Mouse (Mus musculus): ENCODE measurements at regions not wholly inside any gene's neighbourhood (a gene's known extent, or its start where the extent isn't known, plus 50 kb on each side); places are given as distances from the start of the nearest gene placed in this dataset.
A peak's percentile ranks its signal among the peaks of the same experiment; 100 is the strongest.

DNA sequence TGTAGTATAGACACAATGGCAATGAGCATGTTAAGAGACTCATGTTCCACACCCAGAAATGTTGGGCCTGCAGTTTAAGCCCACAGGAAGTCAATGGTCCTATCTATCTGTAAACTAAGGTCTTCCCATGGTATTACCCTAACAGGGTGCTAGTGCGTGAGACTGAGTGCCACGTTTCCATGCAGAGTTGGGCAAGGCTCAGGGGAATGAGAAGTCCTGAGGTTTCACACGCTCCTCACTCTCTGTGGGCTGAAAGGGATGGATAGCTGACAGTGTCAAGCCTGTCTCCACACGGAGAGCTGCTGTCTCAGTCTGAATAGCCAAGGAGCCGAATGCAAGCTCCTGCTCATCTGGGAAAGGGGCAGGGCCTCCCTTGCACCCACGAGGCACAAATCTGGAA lies 133.9 kb downstream of the Setd4 start:
- Histone ChIP-seq H3K9me3 (ENCODE audit: low read length) (no peaks in the 10 kb centered on the region), H3K4me3 (ENCODE audit: low read depth, low read length) (no peak overlapping the region), H3K9ac (replicated peaks; ENCODE audit: low read depth) (no peak overlapping the region), H3K27me3 (replicated peaks; ENCODE audit: insufficient read depth, low read length) (no peaks in the 10 kb centered on the region), H3K27ac (ENCODE audit: low read length) (no peak overlapping the region), H3K4me2 (replicated peaks; ENCODE audit: low read depth, low read length) (no peak overlapping the region), H3K36me3 (ENCODE audit: insufficient read depth, low read length) (no peaks in the 10 kb centered on the region), H3K4me1 (ENCODE audit: insufficient read depth, low read depth, low read length) (no peaks in the 10 kb centered on the region)
- TF ChIP-seq EP300 (IDR thresholded peaks at IDR 0.05) (no peak), CTCF (IDR thresholded peaks at IDR 0.05) (no peak)
- ATAC-seq (no peak), DNase-seq (ENCODE audit: low spot score) (no peak)
- 82% methylated on average over 6 of the region's 6 CpGs for WGBS

GRCm38 (mm10) chr16:93465741-93466140 lies 138.1 kb downstream of the Setd4 start:
- no peak overlapping the region for H3K9ac ChIP-seq (replicated peaks; ENCODE audit: low read depth)
- no peak for DNase-seq (ENCODE audit: low spot score)
- WGBS, result 80% methylated on average over 5 of the region's 5 CpGs
- no peak for ATAC-seq
- no peaks in the 10 kb centered on the region for H3K27me3 ChIP-seq (replicated peaks; ENCODE audit: insufficient read depth, low read length)
- H3K4me1 ChIP-seq (ENCODE audit: insufficient read depth, low read depth, low read length), result 0 out of 2 replicates have a peak, but pooled peaks cover 4% of the 10 kb centered on the region
- H3K27ac ChIP-seq (ENCODE audit: low read length), result no peak overlapping the region
- no peak overlapping the region for H3K4me3 ChIP-seq (ENCODE audit: low read depth, low read length)
- no peak overlapping the region for H3K4me2 ChIP-seq (replicated peaks; ENCODE audit: low read depth, low read length)
- H3K36me3 ChIP-seq (ENCODE audit: insufficient read depth, low read length), result no peaks in the 10 kb centered on the region
- H3K9me3 ChIP-seq (ENCODE audit: low read length), result no peaks in the 10 kb centered on the region
- TF ChIP-seq CTCF (IDR thresholded peaks at IDR 0.05) (no peak), EP300 (IDR thresholded peaks at IDR 0.05) (no peak)

DNA sequence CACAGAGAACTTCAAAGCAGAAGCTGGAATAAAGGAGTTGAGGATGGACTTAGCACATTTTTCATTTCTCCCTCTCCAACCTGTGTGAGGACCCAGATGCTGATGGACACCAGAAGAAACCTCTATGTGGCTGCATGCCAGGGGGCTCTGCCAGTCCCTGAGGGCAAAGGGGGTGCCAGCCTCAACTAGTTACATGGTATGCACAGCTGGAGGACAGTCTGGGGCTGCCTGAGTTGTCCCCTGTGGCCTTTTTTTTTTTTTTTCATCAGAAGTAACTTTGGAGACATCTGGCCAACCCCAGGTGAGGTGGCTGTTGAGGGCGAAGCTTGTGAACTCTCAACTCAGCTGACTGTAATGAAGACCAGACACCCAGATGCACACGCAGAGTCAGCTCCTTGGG lies 139.0 kb downstream of the Setd4 start:
- H3K27ac ChIP-seq (ENCODE audit: low read length), result no peak overlapping the region
- no peak overlapping the region for H3K4me2 ChIP-seq (replicated peaks; ENCODE audit: low read depth, low read length)
- TF ChIP-seq CTCF (IDR thresholded peaks at IDR 0.05) (no peak), EP300 (IDR thresholded peaks at IDR 0.05) (no peak)
- H3K36me3 ChIP-seq (ENCODE audit: insufficient read depth, low read length), result no peaks in the 10 kb centered on the region
- WGBS, result 56% methylated on average over 2 of the region's 2 CpGs
- no peak overlapping the region for H3K4me3 ChIP-seq (ENCODE audit: low read depth, low read length)
- H3K4me1 ChIP-seq (ENCODE audit: insufficient read depth, low read depth, low read length), result 0 out of 2 replicates have a peak, but pooled peaks cover 4% of the 10 kb centered on the region
- no peak for ATAC-seq
- no peaks in the 10 kb centered on the region for H3K27me3 ChIP-seq (replicated peaks; ENCODE audit: insufficient read depth, low read length)
- DNase-seq (ENCODE audit: low spot score), result no peak
- no peak overlapping the region for H3K9ac ChIP-seq (replicated peaks; ENCODE audit: low read depth)
- H3K9me3 ChIP-seq (ENCODE audit: low read length), result no peaks in the 10 kb centered on the region

DNA sequence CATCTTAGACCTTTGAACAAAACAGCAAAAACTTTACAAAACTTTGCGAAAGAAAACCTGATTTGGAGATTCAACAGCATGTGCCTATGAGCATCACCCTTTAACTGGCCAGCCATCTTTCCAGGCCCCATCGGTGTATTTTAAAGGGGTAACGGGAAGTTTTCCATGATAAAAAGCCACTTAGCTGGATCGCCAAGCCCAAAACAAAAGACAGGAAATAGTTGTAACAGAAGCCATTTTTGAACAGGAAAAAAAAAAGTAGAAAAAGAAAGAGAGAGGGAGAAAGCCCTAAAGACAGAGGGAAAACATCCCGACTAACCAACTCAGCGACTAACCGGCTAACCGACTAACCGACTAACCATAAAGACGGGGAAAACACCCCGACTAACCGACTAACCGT lies 140.5 kb downstream of the Setd4 start:
- H3K4me3 ChIP-seq (ENCODE audit: low read depth, low read length), result no peak overlapping the region
- no peak overlapping the region for H3K4me2 ChIP-seq (replicated peaks; ENCODE audit: low read depth, low read length)
- 82% methylated on average over 13 of the region's 13 CpGs for WGBS
- no peak overlapping the region for H3K9ac ChIP-seq (replicated peaks; ENCODE audit: low read depth)
- ATAC-seq, result no peak
- H3K27me3 ChIP-seq (replicated peaks; ENCODE audit: insufficient read depth, low read length), result no peaks in the 10 kb centered on the region
- H3K9me3 ChIP-seq (ENCODE audit: low read length), result no peaks in the 10 kb centered on the region
- DNase-seq (ENCODE audit: low spot score), result no peak
- H3K27ac ChIP-seq (ENCODE audit: low read length), result no peak overlapping the region
- H3K4me1 ChIP-seq (ENCODE audit: insufficient read depth, low read depth, low read length), result 0 out of 2 replicates have a peak, but pooled peaks cover 4% of the 10 kb centered on the region
- no peak for TF ChIP-seq EP300 (IDR thresholded peaks at IDR 0.05)
- TF ChIP-seq CTCF (IDR thresholded peaks at IDR 0.05), result no peak
- no peaks in the 10 kb centered on the region for H3K36me3 ChIP-seq (ENCODE audit: insufficient read depth, low read length)

DNA sequence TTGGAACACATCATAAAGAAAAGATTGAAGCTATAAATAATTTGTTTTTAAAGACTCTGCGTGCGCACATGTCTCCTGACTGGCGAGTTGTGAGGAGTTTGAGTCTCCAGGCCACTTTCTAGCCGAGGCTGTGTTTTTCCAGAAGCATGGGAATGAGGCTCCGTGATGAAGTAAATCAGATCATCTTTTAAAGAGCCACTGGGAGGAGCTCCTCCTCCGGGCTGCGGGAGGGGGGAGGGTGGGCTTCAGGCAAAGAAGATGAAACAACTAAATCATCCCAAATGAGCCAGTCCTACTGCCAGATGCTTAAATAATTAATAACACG lies 141.6 kb downstream of the Setd4 start:
- no peak for DNase-seq (ENCODE audit: low spot score)
- TF ChIP-seq CTCF (IDR thresholded peaks at IDR 0.05) (no peak), EP300 (IDR thresholded peaks at IDR 0.05) (no peak)
- H3K27me3 ChIP-seq (replicated peaks; ENCODE audit: insufficient read depth, low read length), result no peaks in the 10 kb centered on the region
- H3K4me2 ChIP-seq (replicated peaks; ENCODE audit: low read depth, low read length), result no peak overlapping the region
- H3K4me1 ChIP-seq (ENCODE audit: insufficient read depth, low read depth, low read length), result 0 out of 2 replicates have a peak, but pooled peaks cover 4% of the 10 kb centered on the region
- ATAC-seq, result no peak
- H3K36me3 ChIP-seq (ENCODE audit: insufficient read depth, low read length), result no peaks in the 10 kb centered on the region
- WGBS, result 21% methylated on average over 8 of the region's 8 CpGs
- no peak overlapping the region for H3K9ac ChIP-seq (replicated peaks; ENCODE audit: low read depth)
- no peak overlapping the region for H3K27ac ChIP-seq (ENCODE audit: low read length)
- H3K9me3 ChIP-seq (ENCODE audit: low read length), result no peaks in the 10 kb centered on the region
- no peak overlapping the region for H3K4me3 ChIP-seq (ENCODE audit: low read depth, low read length)

GRCm38 (mm10) chr16:93461406-93462285 lies 142.2 kb downstream of the Setd4 start:
- H3K36me3 ChIP-seq (ENCODE audit: insufficient read depth, low read length), result no peaks in the 10 kb centered on the region
- H3K27me3 ChIP-seq (replicated peaks; ENCODE audit: insufficient read depth, low read length), result no peaks in the 10 kb centered on the region
- no peaks in the 10 kb centered on the region for H3K9me3 ChIP-seq (ENCODE audit: low read length)
- H3K27ac ChIP-seq (ENCODE audit: low read length), result no peak overlapping the region
- WGBS, result 27% methylated on average over 27 of the region's 27 CpGs
- 0 out of 2 replicates have a peak, but pooled peaks cover 4% of the 10 kb centered on the region for H3K4me1 ChIP-seq (ENCODE audit: insufficient read depth, low read depth, low read length)
- no peak overlapping the region for H3K4me2 ChIP-seq (replicated peaks; ENCODE audit: low read depth, low read length)
- DNase-seq (ENCODE audit: low spot score), result peak; percentile 52
- no peak overlapping the region for H3K4me3 ChIP-seq (ENCODE audit: low read depth, low read length)
- no peak overlapping the region for H3K9ac ChIP-seq (replicated peaks; ENCODE audit: low read depth)
- TF ChIP-seq EP300 (IDR thresholded peaks at IDR 0.05) (no peak), CTCF (IDR thresholded peaks at IDR 0.05) (no peak)
- peak; percentile 25 for ATAC-seq

Data from lung, postnatal 0 days (tissue).